Mouse (Mus musculus) intestine, embryonic 15.5 days (tissue): ENCODE results near the gene Ino80e. TPM values are rescaled to one million over a fixed set of nuclear protein-coding genes. Genes with fewer than 3 reads are reported as not detected.

Source experiments
- ATAC-seq: fragments of 200-750 bp; cut with Nextera tagmentation; 2 replicates; pipeline ENCODE4 v1.8.0; 2017; ENCODE audit warnings: moderate TSS enrichment, moderate library complexity
- H3K27ac ChIP-seq: fragments of 300-500 bp; sonication (generic); 2 replicates; pipeline ENCODE4 v1.5.1; 2015; ENCODE audit warnings: mild to moderate bottlenecking, inconsistent platforms
- H3K27me3 ChIP-seq: fragments of 300-500 bp; sonication (generic); replicated peaks from 2 replicates; pipeline ENCODE4 v1.6.1; 2015; ENCODE audit warnings: inconsistent platforms
- H3K36me3 ChIP-seq: fragments of 300-500 bp; sonication (generic); 2 replicates; pipeline ENCODE4 v1.6.1; 2015; ENCODE audit warnings: inconsistent platforms
- H3K4me1 ChIP-seq: fragments of 300-500 bp; sonication (generic); replicated peaks from 2 replicates; pipeline ENCODE4 v1.6.1; 2015; ENCODE audit warnings: inconsistent platforms
- H3K4me2 ChIP-seq: fragments of 300-500 bp; sonication (generic); replicated peaks from 2 replicates; pipeline ENCODE4 v1.6.1; 2015; ENCODE audit warnings: mild to moderate bottlenecking, inconsistent platforms
- H3K4me3 ChIP-seq: fragments of 300-500 bp; sonication (generic); replicated peaks from 2 replicates; pipeline ENCODE4 v1.5.1; 2015; ENCODE audit warnings: inconsistent platforms
- H3K9ac ChIP-seq: fragments of 300-500 bp; sonication (generic); 2 replicates; pipeline ENCODE4 v1.6.1; 2015; ENCODE audit warnings: inconsistent platforms
- H3K9me3 ChIP-seq: fragments of 300-500 bp; sonication (generic); 2 replicates; pipeline ENCODE4 v1.6.1; 2016; ENCODE audit warnings: inconsistent platforms
- WGBS: fragments of 180-500 bp; shearing (Covaris S2); methylation state at CpG from one replicate; pipeline ENCODE4 v1.1.7; 2015; 5-methylcytosine and 5-hydroxymethylcytosine counted together
- polyA plus RNA-seq: library from polyadenylated mRNA; unstranded; fragments of >200 nt; fragmentation: Nextera tagmentation; extraction: Ambion mirVana; gene quantifications from 2 replicates; pipeline ENCODE4 v1.2.1, GENCODE M21; 2015

Ino80e gene
- polyA plus RNA-seq, 1 experiment from 2014 or later: 65.9 TPM

DNA sequence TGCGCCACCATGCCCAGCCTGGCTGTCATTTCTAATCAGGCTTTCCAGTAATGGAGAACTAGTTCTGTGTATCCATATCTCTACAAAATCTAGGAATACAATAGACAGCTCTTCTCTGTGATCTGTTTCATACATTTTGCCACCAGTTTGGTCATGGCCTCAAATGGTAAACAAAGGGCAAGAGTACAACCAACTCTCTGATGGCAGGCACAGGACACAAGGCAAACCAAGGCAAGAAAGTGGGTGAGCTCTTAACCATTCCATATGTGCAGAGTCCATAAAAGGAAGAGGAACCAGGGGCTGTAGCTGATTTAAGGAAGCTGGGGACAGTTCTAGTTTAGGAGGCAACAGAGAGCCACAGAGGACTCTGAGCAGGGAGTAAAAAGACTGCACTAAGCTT, 15.1 kb upstream of the Ino80e start:
- Histone ChIP-seq H3K27ac (no peak overlapping the region), H3K36me3 (peaks cover 64% of the 10 kb centered on the region), H3K4me2 (no peak overlapping the region), H3K9me3 (no peaks in the 10 kb centered on the region), H3K27me3 (no peaks in the 10 kb centered on the region), H3K4me3 (no peak overlapping the region), H3K4me1 (peaks cover 10% of the 10 kb centered on the region), H3K9ac (no peak overlapping the region)
- ATAC-seq: no peak
- WGBS: 98% methylated on average over 1 of the region's 1 CpGs

DNA sequence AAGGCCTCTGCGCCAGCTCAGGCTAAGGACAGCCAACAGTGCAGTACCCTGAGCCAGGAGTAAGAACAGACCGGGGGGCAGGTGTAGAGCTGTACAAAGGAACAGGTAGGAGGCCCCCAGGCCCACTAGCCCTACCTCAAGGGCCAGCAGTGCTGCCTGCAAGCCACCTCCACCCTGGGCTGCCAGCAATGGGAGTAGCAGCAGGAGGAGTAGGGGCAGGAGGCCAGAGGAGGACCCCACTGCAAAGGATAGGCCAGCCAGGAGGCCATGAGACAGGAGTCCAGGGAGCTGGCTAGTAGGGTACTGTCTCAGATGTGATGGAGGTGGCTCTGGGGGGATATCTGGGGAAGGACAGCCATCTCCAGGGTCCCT, 8.3 kb upstream of the Ino80e start:
- no peak for ATAC-seq
- Histone ChIP-seq H3K36me3 (peaks cover 72% of the 10 kb centered on the region), H3K27me3 (no peaks in the 10 kb centered on the region), H3K27ac (no peak overlapping the region), H3K4me3 (no peak overlapping the region), H3K9ac (no peak overlapping the region), H3K9me3 (no peaks in the 10 kb centered on the region), H3K4me1 (no peaks in the 10 kb centered on the region), H3K4me2 (no peak overlapping the region)
- WGBS: 94% methylated on average over 2 of the region's 2 CpGs

GRCm38 (mm10) chr7:126869780-126870519, 7.8 kb upstream of the Ino80e start:
- Histone ChIP-seq H3K36me3 (peaks cover 71% of the 10 kb centered on the region), H3K4me2 (no peak overlapping the region), H3K9ac (no peak overlapping the region), H3K4me3 (no peak overlapping the region), H3K27ac (no peak overlapping the region), H3K4me1 (no peaks in the 10 kb centered on the region), H3K27me3 (no peaks in the 10 kb centered on the region), H3K9me3 (no peaks in the 10 kb centered on the region)
- peak; percentile 22; the same call in 1 of the 2 replicates for ATAC-seq
- WGBS: 91% methylated on average over 23 of the region's 23 CpGs

DNA sequence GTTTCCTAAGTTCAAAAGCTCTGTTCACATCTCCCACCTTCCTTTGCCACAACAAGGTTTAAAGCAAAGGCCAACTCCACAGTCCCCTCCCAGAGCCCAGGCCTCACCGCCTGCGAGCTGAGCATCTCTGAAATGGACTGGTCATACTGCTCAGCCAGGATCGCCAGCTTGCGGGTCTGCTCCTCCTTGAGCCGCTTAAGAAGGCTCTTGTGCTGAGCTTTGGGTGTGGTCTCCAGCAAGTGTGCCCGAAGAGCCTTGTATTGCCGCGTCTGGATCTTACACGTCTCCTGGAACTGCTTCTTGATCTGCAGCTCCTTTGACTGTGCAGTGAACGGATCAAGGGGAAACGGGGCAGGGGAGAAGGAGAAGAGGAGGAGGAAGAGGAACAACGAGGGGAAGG, 5.8 kb upstream of the Ino80e start:
- H3K4me3 ChIP-seq: no peak overlapping the region
- no peak overlapping the region for H3K9ac ChIP-seq
- H3K4me2 ChIP-seq: no peak overlapping the region
- peaks cover 60% of the 10 kb centered on the region for H3K36me3 ChIP-seq
- ATAC-seq: no peak
- peaks cover 16% of the 10 kb centered on the region for H3K4me1 ChIP-seq
- WGBS: 79% methylated on average over 12 of the region's 12 CpGs
- H3K27ac ChIP-seq: no peak overlapping the region
- no peaks in the 10 kb centered on the region for H3K27me3 ChIP-seq
- no peaks in the 10 kb centered on the region for H3K9me3 ChIP-seq

- Histone ChIP-seq H3K27ac (no peak overlapping the region), H3K27me3 (no peaks in the 10 kb centered on the region), H3K9me3 (no peaks in the 10 kb centered on the region), H3K36me3 (peaks cover 57% of the 10 kb centered on the region), H3K4me2 (no peak overlapping the region), H3K4me3 (no peak overlapping the region), H3K4me1 (peaks cover 21% of the 10 kb centered on the region), H3K9ac (no peak overlapping the region)
- ATAC-seq: no peak
- WGBS: 84% methylated on average over 2 of the region's 2 CpGs
Observed at GRCm38 (mm10) chr7:126867534-126867933, 5.4 kb upstream of the Ino80e start.

DNA sequence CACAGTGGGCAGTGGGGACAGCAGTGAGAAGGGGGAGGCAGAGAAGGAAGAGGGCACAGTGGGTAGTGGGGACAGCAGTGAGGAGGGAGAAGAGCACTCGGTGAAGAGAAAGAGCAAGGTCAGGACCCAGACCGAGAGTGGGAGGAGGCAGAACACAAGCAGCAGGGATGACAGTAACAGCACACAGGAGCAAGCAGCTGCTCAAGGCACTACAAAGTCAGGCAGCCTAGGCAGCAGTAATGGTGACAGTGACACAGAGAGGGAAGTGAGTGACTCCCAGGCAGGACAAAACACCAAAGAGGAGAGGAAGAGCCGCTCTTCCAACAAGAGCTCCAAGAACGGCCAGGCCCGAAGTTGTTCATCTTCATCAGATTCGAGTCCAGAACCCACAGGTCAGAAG, 1.6 kb upstream of the Ino80e start:
- Histone ChIP-seq H3K9ac (peak overlapping the region; percentile 70; the same call in 1 of the 2 replicates), H3K27me3 (no peaks in the 10 kb centered on the region), H3K4me2 (peak overlapping the region; percentile 86), H3K4me1 (peaks cover 30% of the 10 kb centered on the region), H3K4me3 (peak overlapping the region; percentile 62), H3K36me3 (peaks cover 26% of the 10 kb centered on the region), H3K9me3 (no peaks in the 10 kb centered on the region), H3K27ac (no peak overlapping the region)
- ATAC-seq: no peak
- WGBS: 61% methylated on average over 6 of the region's 6 CpGs

GRCm38 (mm10) chr7:126861429-126862130, 597 bp downstream of the Ino80e start, which contains the start of gene Hirip3:
Hirip3 (plus strand) TSS chr7:126861972.
- peak within 1 kb of the TSS; percentile 52 for H3K27ac ChIP-seq
- ATAC-seq: peak; percentile 94
- H3K27me3 ChIP-seq: no peaks in the 10 kb centered on the region
- no peaks in the 10 kb centered on the region for H3K9me3 ChIP-seq
- peak within 1 kb of the TSS; percentile 86 for H3K4me2 ChIP-seq
- 1% methylated on average over 42 of the region's 42 CpGs for WGBS
- peaks cover 11% of the 10 kb centered on the region for H3K36me3 ChIP-seq
- H3K4me3 ChIP-seq: peak within 1 kb of the TSS; percentile 62
- peak within 1 kb of the TSS; percentile 70 for H3K9ac ChIP-seq
- peaks cover 37% of the 10 kb centered on the region for H3K4me1 ChIP-seq

DNA sequence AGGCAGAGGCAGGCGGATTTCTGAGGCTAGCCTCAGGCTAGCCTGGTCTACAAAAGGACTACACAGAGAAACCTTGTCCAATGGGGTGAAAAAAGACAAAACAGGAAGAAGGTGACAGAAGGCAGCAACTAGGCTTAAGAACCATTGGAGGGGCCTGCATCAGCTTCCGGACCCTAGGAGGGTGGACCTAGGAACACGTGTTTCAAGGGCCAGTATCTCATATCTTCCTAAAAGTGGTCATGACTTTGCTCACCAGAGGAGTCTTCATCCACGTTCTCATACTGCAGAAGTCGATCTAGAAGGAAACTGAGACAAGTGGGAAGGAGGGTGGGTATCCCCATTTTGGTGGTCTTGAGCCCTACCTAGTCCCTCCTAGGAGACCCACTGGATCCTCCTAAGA, 1.2 kb downstream of the Ino80e start:
- H3K9ac ChIP-seq: peak overlapping the region; percentile 70
- peaks cover 38% of the 10 kb centered on the region for H3K4me1 ChIP-seq
- peak overlapping the region; percentile 86 for H3K4me2 ChIP-seq
- no peaks in the 10 kb centered on the region for H3K9me3 ChIP-seq
- no peak for ATAC-seq
- 70% methylated on average over 5 of the region's 5 CpGs for WGBS
- H3K27ac ChIP-seq: no peak overlapping the region
- no peaks in the 10 kb centered on the region for H3K27me3 ChIP-seq
- H3K4me3 ChIP-seq: peak overlapping the region; percentile 62
- peaks cover 5% of the 10 kb centered on the region; the same call in 1 of the 2 replicates for H3K36me3 ChIP-seq

GRCm38 (mm10) chr7:126856741-126857420, 5.3 kb downstream of the Ino80e start:
- Histone ChIP-seq H3K9ac (no peak overlapping the region), H3K36me3 (peaks cover 22% of the 10 kb centered on the region), H3K4me2 (no peak overlapping the region), H3K4me3 (no peak overlapping the region), H3K27ac (no peak overlapping the region), H3K27me3 (no peaks in the 10 kb centered on the region; the same call in 1 of the 2 replicates), H3K4me1 (peaks cover 17% of the 10 kb centered on the region; the same call in 1 of the 2 replicates), H3K9me3 (no peaks in the 10 kb centered on the region)
- WGBS: 65% methylated on average over 9 of the region's 9 CpGs
- no peak; the same call in 1 of the 2 replicates for ATAC-seq

DNA sequence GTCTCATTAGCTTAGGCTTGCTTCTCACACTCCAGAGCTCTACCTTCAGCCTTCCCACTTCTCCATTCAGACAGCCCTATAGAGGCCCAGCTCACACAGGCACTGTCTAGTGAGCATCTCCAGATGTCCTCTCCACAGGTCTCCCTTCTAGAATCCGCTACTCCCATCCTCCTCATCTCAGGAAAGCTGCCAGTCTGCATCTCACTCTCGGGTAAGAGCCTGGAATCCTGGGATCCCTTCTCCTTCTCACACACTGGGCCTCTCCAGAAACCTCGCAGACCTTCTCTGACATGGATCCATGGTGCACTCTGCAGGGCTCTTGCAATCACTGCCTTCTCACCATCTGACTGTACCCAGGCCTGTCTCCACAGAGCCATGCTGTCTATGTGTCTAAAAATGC, 6.5 kb downstream of the Ino80e start:
- no peak overlapping the region for H3K4me3 ChIP-seq
- H3K27ac ChIP-seq: no peak overlapping the region
- H3K4me1 ChIP-seq: peaks cover 9% of the 10 kb centered on the region; the same call in 1 of the 2 replicates
- no peak overlapping the region for H3K4me2 ChIP-seq
- ATAC-seq: no peak
- H3K9me3 ChIP-seq: no peaks in the 10 kb centered on the region
- H3K9ac ChIP-seq: no peak overlapping the region
- 88% methylated on average over 3 of the region's 3 CpGs for WGBS
- H3K36me3 ChIP-seq: peaks cover 22% of the 10 kb centered on the region
- H3K27me3 ChIP-seq: no peaks in the 10 kb centered on the region; the same call in 1 of the 2 replicates

DNA sequence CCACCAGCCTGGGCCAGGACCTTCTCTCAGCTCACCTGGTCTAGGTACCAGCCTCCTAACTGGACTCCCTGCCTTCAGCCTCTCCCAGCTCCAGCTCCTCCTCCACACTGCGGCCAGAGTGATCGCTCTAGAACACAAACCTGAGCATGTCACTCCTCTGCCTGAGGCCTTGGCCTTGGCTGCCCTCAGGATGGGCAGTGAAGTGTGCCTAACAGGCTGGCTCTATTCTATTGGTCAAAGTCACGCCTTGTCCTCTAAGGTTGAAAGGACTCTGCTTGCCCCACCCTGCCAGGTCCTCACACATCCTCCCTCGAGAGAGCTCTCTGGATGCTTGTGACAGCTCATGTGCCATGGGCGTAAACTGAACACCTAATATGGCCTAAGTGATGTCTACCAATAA, 8.7 kb downstream of the Ino80e start:
- Histone ChIP-seq H3K4me1 (peaks cover 10% of the 10 kb centered on the region; the same call in 1 of the 2 replicates), H3K36me3 (peaks cover 22% of the 10 kb centered on the region), H3K27me3 (peaks cover 13% of the 10 kb centered on the region), H3K4me2 (no peak overlapping the region), H3K27ac (no peak overlapping the region), H3K9me3 (no peaks in the 10 kb centered on the region), H3K9ac (no peak overlapping the region), H3K4me3 (no peak overlapping the region)
- no peak for ATAC-seq
- 87% methylated on average over 5 of the region's 5 CpGs for WGBS

DNA sequence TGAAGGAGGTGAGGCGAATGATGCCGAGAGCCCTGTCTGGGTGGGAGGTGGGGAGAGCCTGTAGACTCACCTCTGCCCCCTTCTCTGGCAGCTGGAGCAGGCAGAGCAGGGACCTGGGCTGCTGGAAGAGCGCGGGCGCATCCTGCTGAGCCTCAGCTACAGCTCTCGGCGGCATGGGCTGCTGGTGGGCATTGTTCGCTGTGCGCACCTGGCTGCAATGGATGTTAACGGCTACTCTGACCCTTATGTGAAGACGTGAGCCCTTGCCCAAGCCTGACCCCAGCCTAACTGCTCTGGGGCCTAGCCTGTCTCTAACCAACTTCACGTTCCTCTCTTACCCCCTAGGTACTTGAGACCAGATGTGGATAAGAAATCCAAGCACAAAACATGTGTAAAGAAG, 11.0 kb downstream of the Ino80e start:
- Histone ChIP-seq H3K4me1 (peaks cover 17% of the 10 kb centered on the region), H3K4me2 (no peak overlapping the region), H3K4me3 (no peak overlapping the region), H3K27me3 (peaks cover 29% of the 10 kb centered on the region), H3K9ac (no peak overlapping the region), H3K36me3 (peaks cover 22% of the 10 kb centered on the region), H3K27ac (no peak overlapping the region), H3K9me3 (no peaks in the 10 kb centered on the region)
- ATAC-seq: no peak
- 48% methylated on average over 12 of the region's 12 CpGs for WGBS
